Mouse (Mus musculus) stomach, adult 2 months (tissue): ENCODE data around the gene Zfp444. TPM values are rescaled to one million over a fixed set of nuclear protein-coding genes. Genes with fewer than 3 reads are reported as not detected.

Experiments
- polyA plus RNA-seq: library from polyadenylated mRNA; depleted of rRNA; stranded (reverse); fragments of >200 nt; gene quantifications from 2 replicates; pipeline ENCODE4 v1.2.3, GENCODE M21; 2012; rRNA removed

The Zfp444 gene
- 12.4 and 21.2 TPM in 2 replicates for polyA plus RNA-seq

DNA sequence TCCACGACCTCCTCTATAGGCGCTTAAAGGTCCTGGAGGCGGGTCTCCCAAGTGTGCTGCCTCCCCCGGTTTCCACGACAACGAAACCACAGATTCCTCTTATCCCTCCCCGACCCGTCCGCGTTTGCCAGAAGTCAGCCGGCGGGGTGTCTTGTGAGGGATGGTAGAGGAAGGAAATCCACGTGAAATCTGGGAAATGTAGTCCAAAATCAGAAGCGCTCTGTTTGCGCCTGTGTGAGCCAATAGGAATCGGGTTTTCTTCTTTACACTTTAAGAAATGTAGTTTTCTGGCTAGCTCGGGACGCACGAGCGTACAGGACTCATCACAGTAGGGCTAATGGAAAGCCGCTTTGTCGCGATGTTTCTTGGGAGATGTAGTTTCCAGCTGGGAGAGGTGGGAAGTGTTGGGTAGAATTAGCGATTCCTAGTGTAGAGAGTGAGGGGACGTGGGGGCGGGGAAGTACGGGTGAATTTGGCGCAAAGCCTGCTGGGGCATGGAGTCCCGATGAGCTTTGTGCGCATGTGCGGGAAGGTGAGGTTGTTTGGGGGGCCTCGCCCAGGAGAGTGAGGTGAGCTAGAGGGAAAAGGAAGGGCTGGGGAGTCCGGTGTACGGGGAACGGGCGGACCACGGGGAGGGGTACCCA is at the start of gene Zfp444:
Gene Zfp444 (plus strand): TSS at position 221 of the 644 bp plus-strand sequence.

DNA sequence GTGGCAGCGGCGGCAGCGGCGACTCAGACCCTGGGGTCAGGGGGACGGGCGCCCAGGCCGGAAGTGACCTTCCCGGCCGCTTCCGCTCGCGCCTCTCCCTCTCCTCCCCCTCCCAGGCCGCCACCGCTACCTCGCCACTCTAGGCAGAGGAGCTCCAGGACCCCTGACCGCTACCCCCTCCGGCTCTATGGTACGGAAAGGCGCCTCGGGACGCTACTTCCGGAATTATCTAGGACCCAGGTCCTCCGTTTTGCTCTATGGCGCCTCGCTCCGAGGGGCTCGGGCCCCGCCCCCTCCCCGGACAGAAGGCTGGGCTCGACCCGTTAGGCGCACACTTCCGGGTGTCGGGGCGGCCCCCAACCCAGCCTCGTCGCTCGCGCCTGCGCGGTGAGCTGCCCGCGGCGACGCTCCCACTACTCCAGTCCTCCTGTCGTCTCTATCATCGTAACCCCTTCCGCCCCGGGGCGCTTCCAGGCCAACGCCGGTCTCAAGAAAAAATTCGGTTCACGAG is 16.1 kb upstream of the Zfp444 start, which contains the start of gene Zfp787:
Gene Zfp787 (minus strand): TSS at position 97 of the 511 bp plus-strand sequence.

DNA sequence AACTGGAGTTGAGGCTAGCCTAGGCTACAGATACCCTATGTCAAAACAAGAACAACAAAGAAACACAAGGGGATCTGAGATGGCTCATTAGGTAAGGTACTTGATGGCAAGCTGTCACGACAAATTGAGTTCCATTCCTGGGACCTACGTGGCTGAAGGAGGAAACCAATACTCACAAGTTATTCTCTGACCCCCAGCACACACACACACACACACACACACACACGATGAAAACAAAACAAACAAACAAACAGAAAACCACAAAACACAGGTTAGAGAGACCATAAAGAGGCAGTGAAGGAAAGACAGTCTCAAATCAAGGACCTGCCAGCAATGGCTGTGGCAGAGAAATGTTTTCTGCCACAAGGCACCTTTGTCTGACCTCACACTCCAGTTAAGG is 24.8 kb downstream of the Zfp444 start, which contains the start of gene Galp:
Gene Galp (plus strand): TSS at position 301 of the 400 bp plus-strand sequence.

DNA sequence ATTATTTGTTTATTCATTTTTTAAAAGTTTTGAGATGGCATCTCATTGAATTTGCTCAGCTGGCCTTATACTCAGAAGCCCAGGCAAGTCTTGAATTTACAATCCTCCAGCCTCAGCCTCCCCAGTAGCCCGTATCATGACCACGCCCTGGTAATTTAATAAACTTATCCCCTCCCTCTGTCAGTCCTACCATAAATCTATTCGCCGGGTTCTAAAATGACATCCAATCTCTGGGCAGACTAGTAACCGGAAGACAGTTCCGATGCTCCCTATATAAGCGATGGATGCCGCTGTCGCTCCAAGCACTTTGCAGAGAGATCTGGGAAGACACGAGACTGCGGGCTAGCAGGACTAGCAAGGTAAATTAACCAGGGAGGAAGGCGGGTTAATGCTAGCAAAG is 50.0 kb downstream of the Zfp444 start, which contains the start of gene Zscan5b:
Gene Zscan5b (plus strand): TSS at position 301 of the 400 bp plus-strand sequence.

Other genes starting within 250 kb of the Zfp444 start
- not detected in 2 replicates for gene Vmn1r65, start 161.2 kb upstream of the Zfp444 start, polyA plus RNA-seq
- not detected in 2 replicates for gene Nlrp4c, start 127.1 kb upstream of the Zfp444 start, polyA plus RNA-seq
- 22.2 and 29.0 TPM in 2 replicates for gene Zfp787, start 16.2 kb upstream of the Zfp444 start, polyA plus RNA-seq
- gene Galp, start 24.9 kb downstream of the Zfp444 start, polyA plus RNA-seq = not detected in 2 replicates
- gene Zscan5b, start 50.1 kb downstream of the Zfp444 start, polyA plus RNA-seq = not detected in 2 replicates
- gene Epp13, start 80.5 kb downstream of the Zfp444 start, polyA plus RNA-seq = 1.3 TPM in 1 of 2 replicates, not detected in the other
- 0.05 and 0.12 TPM in 2 replicates for gene Zfp667, start 114.4 kb downstream of the Zfp444 start, polyA plus RNA-seq
- gene Zfp583, start 159.1 kb downstream of the Zfp444 start, polyA plus RNA-seq = 0.09 TPM in 1 of 2 replicates, not detected in the other
- not detected in 2 replicates for gene Gm3854, start 171.5 kb downstream of the Zfp444 start, polyA plus RNA-seq
- gene Zfp78, start 191.1 kb downstream of the Zfp444 start, polyA plus RNA-seq = 0.01 TPM in 1 of 2 replicates, not detected in the other
- 0.17 and 0.54 TPM in 2 replicates for gene Zfp28, start 211.1 kb downstream of the Zfp444 start, polyA plus RNA-seq
- gene Smim17, start 226.5 kb downstream of the Zfp444 start, polyA plus RNA-seq = not detected in 2 replicates
- gene Gm20715, start 238.1 kb downstream of the Zfp444 start, polyA plus RNA-seq = not detected in 2 replicates